Mouse (Mus musculus): ENCODE data around the gene Mkrn2os.

GRCm38 (mm10) chr6:115615983-115616382 lies 23.6 kb upstream of the Mkrn2os start:
- no peak for TF ChIP-seq CHD2 (IDR thresholded peaks at IDR 0.05; ENCODE audit: low read depth, low read length)
- TF ChIP-seq ZC3H11A (IDR thresholded peaks at IDR 0.05; ENCODE audit: borderline replicate concordance, low read depth, low read length): no peak
- no peak for TF ChIP-seq HCFC1 (IDR thresholded peaks at IDR 0.05; ENCODE audit: borderline replicate concordance, insufficient read depth, low read length)
- no peak for TF ChIP-seq MAFK (IDR thresholded peaks at IDR 0.05; ENCODE audit: insufficient read depth, low read depth, low read length)
